Mouse (Mus musculus) gonadal fat pad, adult 2 months (tissue): ENCODE measurements around the gene Aqp9. TPM values are rescaled to one million over a fixed set of nuclear protein-coding genes. Genes with fewer than 3 reads are reported as not detected.

Experiments used
- DNase-seq: peaks from one replicate; pipeline ENCODE4 v3.0.0-alpha.2; 2012; ENCODE audit warnings: low read depth
- polyA plus RNA-seq: library from polyadenylated mRNA; depleted of rRNA; stranded (reverse); fragments of >200 nt; gene quantifications from 2 replicates; pipeline ENCODE4 v1.2.3, GENCODE M21; 2012; rRNA removed

Aqp9 gene
- polyA plus RNA-seq, 1 experiment, result 34.3 TPM

GRCm38 (mm10) chr9:71067156-71067555, 101.3 kb downstream of the Aqp9 start:
- no peak for DNase-seq

GRCm38 (mm10) chr9:71066491-71066890, 102.0 kb downstream of the Aqp9 start:
- no peak for DNase-seq

DNA sequence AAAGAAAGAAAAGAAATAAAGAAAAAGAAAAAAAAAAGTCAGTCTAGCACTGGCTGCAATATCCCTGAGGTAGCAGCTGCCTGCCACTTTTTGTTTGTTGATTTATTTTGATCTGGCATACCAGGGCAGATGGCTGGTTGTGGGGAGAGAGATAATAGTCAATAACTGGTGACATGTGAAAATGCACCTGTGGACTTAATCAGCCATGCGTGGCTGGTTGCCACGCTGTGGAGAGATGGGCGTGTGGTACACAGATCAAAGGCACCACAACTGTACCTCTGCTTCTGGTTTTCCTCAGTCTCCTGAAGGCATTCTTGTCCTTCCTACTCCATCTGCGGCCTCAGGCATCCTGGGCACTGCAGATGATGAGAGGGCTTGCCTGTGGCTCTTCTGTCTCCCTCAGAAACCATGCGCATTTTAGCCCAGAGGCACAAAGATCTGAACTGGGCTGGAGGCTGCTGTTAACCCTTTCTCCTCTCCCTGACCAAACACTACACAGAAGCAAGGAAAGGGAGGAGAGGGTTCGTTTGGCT, 103.1 kb downstream of the Aqp9 start:
- DNase-seq, result no peak

GRCm38 (mm10) chr9:71064291-71064840, 104.1 kb downstream of the Aqp9 start:
- no peak for DNase-seq

GRCm38 (mm10) chr9:71063551-71063950, 104.9 kb downstream of the Aqp9 start:
- no peak for DNase-seq

GRCm38 (mm10) chr9:71062976-71063375, 105.5 kb downstream of the Aqp9 start:
- DNase-seq, result no peak

DNA sequence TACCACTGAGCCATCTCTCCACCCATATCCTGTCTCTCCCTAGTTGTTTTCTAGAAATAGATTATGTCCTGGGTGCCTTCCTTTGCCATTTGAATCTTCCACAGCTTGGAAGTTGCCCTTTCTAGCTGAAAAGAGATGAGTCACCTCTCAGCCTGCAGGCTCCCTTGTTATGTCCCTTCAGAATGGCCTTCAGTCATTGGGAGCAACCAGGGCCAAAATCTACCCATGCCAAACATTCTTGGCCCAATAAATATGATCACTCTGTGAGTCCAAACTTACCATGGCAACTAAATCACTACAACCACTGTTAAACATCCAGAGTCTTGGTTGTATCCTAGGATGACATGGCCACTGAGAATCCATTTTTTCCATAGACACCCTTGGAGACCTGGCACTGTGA, 106.2 kb downstream of the Aqp9 start:
- no peak for DNase-seq

Other genes starting within 250 kb of the Aqp9 start
- gene Lipc, start 216.5 kb downstream of the Aqp9 start, polyA plus RNA-seq, result 3.0 and 4.4 TPM in 2 replicates
- 14.2 and 14.5 TPM in 2 replicates for gene Aldh1a2, start 47.1 kb upstream of the Aqp9 start, polyA plus RNA-seq